Mouse (Mus musculus): Measurements from ENCODE around the gene Srd5a1.
A peak's percentile ranks its signal among the peaks of the same experiment; 100 is the strongest.
"Not testable (repeated sequence)": the region's sequence is repeated elsewhere in the genome, so short reads cannot be mapped to it uniquely, and the experiment has no call there.

The Srd5a1 gene

GRCm38 (mm10) chr13:69611398-69612174 is at the start of gene Srd5a1:
Srd5a1 (minus strand) TSS chr13:69611442.
- peak; percentile 99 to 100 for DNase-seq

GRCm38 (mm10) chr13:69654508-69654907 is 43.3 kb upstream of the Srd5a1 start:
- no peak for DNase-seq

GRCm38 (mm10) chr13:69646481-69646880 is 35.2 kb upstream of the Srd5a1 start:
- no peak for DNase-seq

GRCm38 (mm10) chr13:69645694-69646423 is 34.6 kb upstream of the Srd5a1 start:
- DNase-seq, result no peak

- DNase-seq, result no peak
Measured at GRCm38 (mm10) chr13:69644427-69645166, 33.4 kb upstream of the Srd5a1 start.

- DNase-seq, result no peak
Measured at GRCm38 (mm10) chr13:69643937-69644336, 32.7 kb upstream of the Srd5a1 start.

- DNase-seq, result no peak
Measured at GRCm38 (mm10) chr13:69642656-69643216, 31.5 kb upstream of the Srd5a1 start.

GRCm38 (mm10) chr13:69641017-69641416 is 29.8 kb upstream of the Srd5a1 start:
- no peak for DNase-seq

GRCm38 (mm10) chr13:69640541-69640940 is 29.3 kb upstream of the Srd5a1 start:
- no peak for DNase-seq

GRCm38 (mm10) chr13:69640126-69640525 is 28.9 kb upstream of the Srd5a1 start:
- no peak for DNase-seq

- DNase-seq, result no peak
Measured at GRCm38 (mm10) chr13:69639251-69639650, 28.0 kb upstream of the Srd5a1 start.

- DNase-seq, result no peak
Measured at GRCm38 (mm10) chr13:69638108-69638626, 26.9 kb upstream of the Srd5a1 start.

- DNase-seq, result no peak
Measured at GRCm38 (mm10) chr13:69637657-69638056, 26.4 kb upstream of the Srd5a1 start.

GRCm38 (mm10) chr13:69636816-69637215 is 25.6 kb upstream of the Srd5a1 start:
- no peak for DNase-seq

- no peak for DNase-seq
Measured at GRCm38 (mm10) chr13:69636375-69636774, 25.1 kb upstream of the Srd5a1 start.

- DNase-seq, result not testable (repeated sequence)
Measured at GRCm38 (mm10) chr13:69635836-69636235, 24.6 kb upstream of the Srd5a1 start.

GRCm38 (mm10) chr13:69633988-69634387 is 22.7 kb upstream of the Srd5a1 start:
- DNase-seq, result no peak

GRCm38 (mm10) chr13:69633551-69633950 is 22.3 kb upstream of the Srd5a1 start:
- no peak for DNase-seq

- DNase-seq, result no peak
Measured at GRCm38 (mm10) chr13:69631659-69632058, 20.4 kb upstream of the Srd5a1 start.

GRCm38 (mm10) chr13:69631111-69631510 is 19.9 kb upstream of the Srd5a1 start:
- no peak for DNase-seq

GRCm38 (mm10) chr13:69630576-69630975 is 19.3 kb upstream of the Srd5a1 start:
- no peak for DNase-seq

GRCm38 (mm10) chr13:69627941-69628340 is 16.7 kb upstream of the Srd5a1 start:
- DNase-seq, result no peak

- no peak for DNase-seq
Measured at GRCm38 (mm10) chr13:69624510-69624909, 13.3 kb upstream of the Srd5a1 start.
